9 mouse cellular contexts compared by ENCODE assay signal in the genomic region with DNA sequence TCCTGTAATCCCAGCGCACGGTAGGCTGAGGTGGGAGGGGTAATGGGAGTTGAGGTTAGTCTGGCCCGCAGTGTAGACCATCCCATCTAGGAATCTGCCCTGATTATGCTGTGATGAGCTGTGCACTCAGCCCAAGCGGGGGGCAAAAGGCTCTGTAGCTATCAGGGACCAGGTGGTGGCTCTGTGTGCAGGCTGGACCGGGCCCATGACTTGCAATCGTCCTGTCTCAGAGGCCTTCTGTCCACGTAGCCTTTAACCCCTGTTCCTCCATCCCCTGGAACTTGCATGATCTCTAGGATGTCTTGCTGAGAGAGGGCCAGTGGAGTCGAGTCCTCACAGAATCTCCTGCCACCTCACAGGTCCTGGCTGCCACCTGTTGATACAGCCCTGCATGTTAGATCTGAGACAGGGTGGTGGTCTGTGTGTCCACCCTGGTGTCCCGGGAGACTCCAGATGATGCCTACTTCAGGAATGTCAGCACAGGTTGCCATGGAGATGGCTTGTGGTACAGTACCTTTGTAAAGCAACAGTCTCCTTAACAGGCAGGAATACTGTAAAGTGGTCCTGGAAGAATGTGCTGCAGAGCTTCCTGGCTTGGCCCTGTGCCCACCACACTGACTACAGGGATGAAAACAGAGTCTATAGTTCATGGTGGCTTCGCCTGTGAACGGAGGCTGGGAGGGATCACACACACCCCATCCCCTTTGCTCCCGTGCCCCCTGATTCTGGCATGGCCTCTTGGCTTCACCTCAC. TPM values are rescaled to one million over a fixed set of nuclear protein-coding genes. Genes with fewer than 3 reads are reported as not detected.
DNase-seq lines count a peak whose midpoint lies in the region; ATAC-seq lines count a peak whose summit lies in the region.
"Had no signal": no experiment of that assay in that cellular context is flagged by ENCODE, and none has a peak within 500 bp of the region (broad histone marks: within the 10 kb centered on the region; RNA-seq: fewer than 3 reads in every experiment).

No protein-coding gene starts in this region.

- H3K27ac ChIP-seq in limb, embryonic 12.5 days, result peak overlapping the region; percentile 84
- peak overlapping the region; percentile 57; the same call in 1 of the 2 replicates for H3K27ac ChIP-seq in stomach, embryonic 14.5 days (ENCODE audit: low read length)
- H3K27ac ChIP-seq: macrophage had no signal

- H3K4me1 ChIP-seq in limb, embryonic 12.5 days (replicated peaks), result peaks cover 54% of the 10 kb centered on the region
- peaks cover 49% of the 10 kb centered on the region for H3K4me1 ChIP-seq in stomach, embryonic 14.5 days (ENCODE audit: control insufficient read depth, insufficient read depth, low read length)

- no peak overlapping the region for H3K4me2 ChIP-seq in limb, embryonic 12.5 days
- H3K4me2 ChIP-seq in stomach, embryonic 14.5 days (replicated peaks; ENCODE audit: low read depth, low read length), result no peak overlapping the region

- H3K4me3 ChIP-seq in limb, embryonic 12.5 days (replicated peaks), result no peak overlapping the region
- no peak overlapping the region for H3K4me3 ChIP-seq in stomach, embryonic 14.5 days (ENCODE audit: low read depth, low read length)

- WGBS in limb, embryonic 12.5 days, result 76% methylated on average over 12 of the region's 12 CpGs
- 64% methylated on average over 12 of the region's 12 CpGs for WGBS in stomach, embryonic 14.5 days

- peak; percentile 64 for DNase-seq in cerebellum, adult 9-11 months
- DNase-seq in lung, postnatal 10 days, result peak; percentile 28
- DNase-seq in lung, postnatal 25 days (ENCODE audit: low spot score), result no peak
- DNase-seq in gastrocnemius, postnatal 10 days, result no peak
- DNase-seq in layer of hippocampus, adult 9-10 months (ENCODE audit: low spot score), result no peak

- no peaks in the 10 kb centered on the region for H3K27me3 ChIP-seq in limb, embryonic 12.5 days
- H3K27me3 ChIP-seq in stomach, embryonic 14.5 days (ENCODE audit: control insufficient read depth, insufficient read depth, low read length), result no peaks in the 10 kb centered on the region

- H3K9ac ChIP-seq in limb, embryonic 12.5 days (replicated peaks), result no peak overlapping the region; the same call in 1 of the 2 replicates
- no peak overlapping the region for H3K9ac ChIP-seq in stomach, embryonic 14.5 days (replicated peaks; ENCODE audit: low read depth, low read length)

- ATAC-seq in cerebellum, adult (ENCODE audit: insufficient number of reproducible peaks, low FRiP score, low TSS enrichment), result no peak
- no peak for ATAC-seq in limb, embryonic 12.5 days (ENCODE audit: insufficient number of reproducible peaks, insufficient read depth, low FRiP score, low TSS enrichment, low read depth)
- ATAC-seq in stomach, embryonic 14.5 days (ENCODE audit: insufficient number of reproducible peaks, insufficient read depth, low FRiP score, low read depth), result no peak

- H3K36me3 ChIP-seq in limb, embryonic 12.5 days, result 0 out of 2 replicates have a peak, but pooled peaks cover 2% of the 10 kb centered on the region
- H3K36me3 ChIP-seq in stomach, embryonic 14.5 days (ENCODE audit: control insufficient read depth, insufficient read depth, low read length), result 0 out of 2 replicates have a peak, but pooled peaks cover 3% of the 10 kb centered on the region

- H3K9me3 ChIP-seq in limb, embryonic 12.5 days, result no peaks in the 10 kb centered on the region
- H3K9me3 ChIP-seq in stomach, embryonic 14.5 days (ENCODE audit: control insufficient read depth, low read depth, low read length), result no peaks in the 10 kb centered on the region

RNA-seq across cellular contexts. Expression of a gene that starts 51.9 kb away (rescaled TPM):
- 56.7 and 64.3 TPM in 2 replicates for polyA plus RNA-seq in limb, embryonic 12.5 days (2016; fragmentation: Nextera tagmentation; extraction: Ambion mirVana)
- 57.6 and 74.3 TPM in 2 replicates for polyA plus RNA-seq in stomach, embryonic 14.5 days (2014; fragmentation: Nextera tagmentation; extraction: Ambion mirVana)
- 10 to 100 TPM; 40.8 to 46.3 TPM for total RNA-seq in gastrocnemius, postnatal 10 days (2021)

Comparison
In these comparisons a context has a peak if more than half of its experiments do, and no peak if none do; other contexts are left out.
1. DNase-seq: peak in cerebellum, adult 9-11 months (single experiment) and lung, postnatal 10 days (single experiment); none in lung, postnatal 25 days (single experiment), gastrocnemius, postnatal 10 days (single experiment) and layer of hippocampus, adult 9-10 months (single experiment).